ENCODE assay signal across 8 mouse cellular contexts in genomic region chr5:110108305-110108628, GRCm38 (mm10). TPM values are rescaled to one million over a fixed set of nuclear protein-coding genes. Genes with fewer than 3 reads are reported as not detected.
DNase-seq lines count a peak whose midpoint lies in the region; ATAC-seq and TF ChIP-seq lines count a peak whose summit lies in the region.

No protein-coding gene starts in this region.

- H3K9me3 ChIP-seq in heart, embryonic 10.5 days, result no peaks in the 10 kb centered on the region
- H3K9me3 ChIP-seq in G1E (replicated peaks), result peaks cover 33% of the 10 kb centered on the region
- no peaks in the 10 kb centered on the region for H3K9me3 ChIP-seq in hindbrain, embryonic 15.5 days

- WGBS in heart, embryonic 10.5 days, result under 1% methylated on average over 7 of the region's 7 CpGs
- 2% methylated on average over 7 of the region's 7 CpGs for WGBS in hindbrain, embryonic 15.5 days

- TF ChIP-seq CTCF in G1E (IDR thresholded peaks at IDR 0.05; ENCODE audit: low read depth, low read length), result no peak

- DNase-seq in heart, embryonic 10.5 days (ENCODE audit: low spot score), result no peak
- DNase-seq in heart, adult 11 months, result no peak
- DNase-seq in G1E (ENCODE audit: low spot score), result no peak
- peak; percentile 98 for DNase-seq in lung, postnatal 25 days (ENCODE audit: low spot score)
- DNase-seq in adrenal gland, postnatal 10 days, result no peak
- DNase-seq in layer of hippocampus, adult 9-11 months, result no peak
- no peak for DNase-seq in right cerebral cortex, postnatal 36 days (ENCODE audit: low spot score in 2 of 2)

- H3K27me3 ChIP-seq in heart, embryonic 10.5 days (ENCODE audit: insufficient read depth, poor library complexity, severe bottlenecking), result no peaks in the 10 kb centered on the region
- H3K27me3 ChIP-seq in G1E (ENCODE audit: insufficient read depth, low read length), result no peaks in the 10 kb centered on the region
- no peaks in the 10 kb centered on the region for H3K27me3 ChIP-seq in hindbrain, embryonic 15.5 days

- no peak; the same call in 1 of the 2 replicates for ATAC-seq in G1E (ENCODE audit: extremely low read depth, insufficient number of reproducible peaks, low FRiP score, poor library complexity, severe bottlenecking)
- no peak for ATAC-seq in hindbrain, embryonic 15.5 days (ENCODE audit: low FRiP score, low read depth)

- H3K4me1 ChIP-seq in heart, embryonic 10.5 days, result peaks cover 12% of the 10 kb centered on the region
- H3K4me1 ChIP-seq in G1E (ENCODE audit: insufficient read depth, low read depth, low read length), result peaks cover 49% of the 10 kb centered on the region
- peaks cover 18% of the 10 kb centered on the region for H3K4me1 ChIP-seq in hindbrain, embryonic 15.5 days (replicated peaks)

- no peak overlapping the region for H3K9ac ChIP-seq in hindbrain, embryonic 15.5 days

- H3K4me2 ChIP-seq in hindbrain, embryonic 15.5 days, result peak overlapping the region; percentile 89

- H3K36me3 ChIP-seq in heart, embryonic 10.5 days, result peaks cover 42% of the 10 kb centered on the region
- H3K36me3 ChIP-seq in G1E (replicated peaks), result peaks cover 48% of the 10 kb centered on the region
- H3K36me3 ChIP-seq in hindbrain, embryonic 15.5 days, result peaks cover 39% of the 10 kb centered on the region

- peak overlapping the region; percentile 94 for H3K4me3 ChIP-seq in heart, embryonic 10.5 days
- peak overlapping the region; percentile 87 for H3K4me3 ChIP-seq in G1E (ENCODE audit: low read depth, low read length)
- H3K4me3 ChIP-seq in hindbrain, embryonic 15.5 days, result peak overlapping the region; percentile 89

- H3K27ac ChIP-seq in heart, embryonic 10.5 days, result peak overlapping the region; percentile 99
- peak overlapping the region; percentile 99 for H3K27ac ChIP-seq in hindbrain, embryonic 15.5 days (replicated peaks)

RNA-seq across cellular contexts. Expression of gene Gtpbp6, which starts 0.3 kb away (rescaled TPM):
- polyA plus RNA-seq in heart, embryonic 10.5 days (2016; fragmentation: Nextera tagmentation; extraction: Ambion mirVana), result 25.0 and 33.9 TPM in 2 replicates
- total RNA-seq in G1E (2014; fragmentation: Nextera tagmentation), result 16.6 and 17.0 TPM in 2 replicates
- 17.5 and 17.8 TPM in 2 replicates for total RNA-seq in G1E (2017)
- 35.6 and 40.9 TPM in 2 replicates for polyA plus RNA-seq in G1E (2012)
- polyA plus RNA-seq in hindbrain, embryonic 15.5 days (2015; fragmentation: Nextera tagmentation; extraction: Ambion mirVana), result 61.1 and 63.6 TPM in 2 replicates
- total RNA-seq in adrenal gland, postnatal 10 days (2021), result 10 to 100 TPM; 44.4 to 54.2 TPM

RNA-seq across cellular contexts. Expression of gene Zfp605, which starts 1.6 kb away (rescaled TPM):
- 2.7 and 3.4 TPM in 2 replicates for polyA plus RNA-seq in heart, embryonic 10.5 days (2016; fragmentation: Nextera tagmentation; extraction: Ambion mirVana)
- 10.4 and 12.1 TPM in 2 replicates for total RNA-seq in G1E (2014; fragmentation: Nextera tagmentation)
- total RNA-seq in G1E (2017), result 7.3 and 8.2 TPM in 2 replicates
- 0.24 and 0.40 TPM in 2 replicates for polyA plus RNA-seq in G1E (2012)
- 13.3 and 16.2 TPM in 2 replicates for polyA plus RNA-seq in hindbrain, embryonic 15.5 days (2015; fragmentation: Nextera tagmentation; extraction: Ambion mirVana)
- 1 to 10 TPM; 3.8 to 5.1 TPM for total RNA-seq in adrenal gland, postnatal 10 days (2021)

RNA-seq across cellular contexts. Expression of gene Plcxd1, which starts 8.5 kb away (rescaled TPM):
- 0.84 and 1.1 TPM in 2 replicates for polyA plus RNA-seq in heart, embryonic 10.5 days (2016; fragmentation: Nextera tagmentation; extraction: Ambion mirVana)
- total RNA-seq in G1E (2014; fragmentation: Nextera tagmentation), result not detected in 2 replicates
- 0.06 and 0.11 TPM in 2 replicates for total RNA-seq in G1E (2017)
- polyA plus RNA-seq in G1E (2012), result not detected in 2 replicates
- polyA plus RNA-seq in hindbrain, embryonic 15.5 days (2015; fragmentation: Nextera tagmentation; extraction: Ambion mirVana), result 6.0 and 6.1 TPM in 2 replicates
- total RNA-seq in adrenal gland, postnatal 10 days (2021), result under 1 TPM; 0.18 to 0.42 TPM

RNA-seq across cellular contexts. Expression of gene Gm35315, which starts 14.0 kb away (rescaled TPM):
- polyA plus RNA-seq in heart, embryonic 10.5 days (2016; fragmentation: Nextera tagmentation; extraction: Ambion mirVana), result 1.6 and 1.8 TPM in 2 replicates
- total RNA-seq in G1E (2014; fragmentation: Nextera tagmentation) (5.4 and 7.4 TPM in 2 replicates), G1E (2017) (3.8 TPM in 2 replicates)
- 0.09 and 0.10 TPM in 2 replicates for polyA plus RNA-seq in G1E (2012)
- 0.29 and 0.35 TPM in 2 replicates for polyA plus RNA-seq in hindbrain, embryonic 15.5 days (2015; fragmentation: Nextera tagmentation; extraction: Ambion mirVana)
- total RNA-seq in adrenal gland, postnatal 10 days (2021), result under 1 TPM; 0.33 to 0.58 TPM

RNA-seq across cellular contexts. Expression of gene Chfr, which starts 27.4 kb away (rescaled TPM):
- 37.2 and 39.0 TPM in 2 replicates for polyA plus RNA-seq in heart, embryonic 10.5 days (2016; fragmentation: Nextera tagmentation; extraction: Ambion mirVana)
- total RNA-seq in G1E (2014; fragmentation: Nextera tagmentation), result 82.8 and 93.5 TPM in 2 replicates
- total RNA-seq in G1E (2017), result 65.3 and 79.8 TPM in 2 replicates
- 37.1 and 49.0 TPM in 2 replicates for polyA plus RNA-seq in G1E (2012)
- polyA plus RNA-seq in hindbrain, embryonic 15.5 days (2015; fragmentation: Nextera tagmentation; extraction: Ambion mirVana), result 72.9 and 76.5 TPM in 2 replicates
- 10 to 100 TPM; 34.3 to 44.4 TPM for total RNA-seq in adrenal gland, postnatal 10 days (2021)
